Mouse (Mus musculus) brain, embryonic 18.5 days (tissue): ENCODE data around the gene Sat2.
"Not testable (repeated sequence)": the region's sequence is repeated elsewhere in the genome, so short reads cannot be mapped to it uniquely, and the experiment has no call there.

Source experiments
- DNase-seq: peaks from one replicate; pipeline ENCODE4 v3.0.0-alpha.2; 2012; ENCODE audit warnings: low read depth, low spot score

Sat2 gene

GRCm38 (mm10) chr11:69600098-69600497 lies 21.7 kb upstream of the Sat2 start:
- DNase-seq = no peak

- DNase-seq = no peak
These were observed 20.1 kb upstream of the Sat2 start for GRCm38 (mm10) chr11:69601768-69602167.

GRCm38 (mm10) chr11:69603516-69603915 lies 18.3 kb upstream of the Sat2 start:
- DNase-seq = no peak

GRCm38 (mm10) chr11:69604347-69604746 lies 17.5 kb upstream of the Sat2 start:
- no peak for DNase-seq

GRCm38 (mm10) chr11:69604795-69605664 lies 16.8 kb upstream of the Sat2 start:
- no peak for DNase-seq

GRCm38 (mm10) chr11:69605726-69606490 lies 15.9 kb upstream of the Sat2 start, which contains the start of gene Atp1b2:
TSS of gene Atp1b2 (minus strand) at chr11:69605942.
- peak; percentile 86 for DNase-seq

GRCm38 (mm10) chr11:69606491-69606795 lies 15.4 kb upstream of the Sat2 start:
- DNase-seq = no peak

GRCm38 (mm10) chr11:69606832-69607231 lies 15.0 kb upstream of the Sat2 start:
- DNase-seq = no peak

GRCm38 (mm10) chr11:69608525-69608924 lies 13.3 kb upstream of the Sat2 start:
- no peak for DNase-seq

- DNase-seq = no peak
These were observed 12.4 kb upstream of the Sat2 start for GRCm38 (mm10) chr11:69609416-69609815.

GRCm38 (mm10) chr11:69610899-69611298 lies 10.9 kb upstream of the Sat2 start:
- DNase-seq = no peak

- DNase-seq = no peak
These were observed 8.1 kb upstream of the Sat2 start for GRCm38 (mm10) chr11:69613553-69614256.

GRCm38 (mm10) chr11:69614257-69614588 lies 7.6 kb upstream of the Sat2 start:
- DNase-seq = not testable (repeated sequence)

GRCm38 (mm10) chr11:69616781-69617180 lies 5.0 kb upstream of the Sat2 start:
- DNase-seq = no peak

- DNase-seq = no peak
These were observed 4.0 kb upstream of the Sat2 start, which contains the start of gene Shbg for GRCm38 (mm10) chr11:69617805-69618204. TSS of gene Shbg (minus strand) at chr11:69617905.

- DNase-seq = no peak
These were observed 1.3 kb upstream of the Sat2 start for GRCm38 (mm10) chr11:69620394-69621081.

GRCm38 (mm10) chr11:69622406-69622805 lies 582 bp downstream of the Sat2 start:
- DNase-seq = no peak

- DNase-seq = no peak
These were observed 1.2 kb downstream of the Sat2 start for GRCm38 (mm10) chr11:69623006-69623405.

- not testable (repeated sequence) for DNase-seq
These were observed 2.5 kb downstream of the Sat2 start for GRCm38 (mm10) chr11:69624339-69624738.

GRCm38 (mm10) chr11:69628286-69628685 lies 6.5 kb downstream of the Sat2 start:
- no peak for DNase-seq

- no peak for DNase-seq
These were observed 8.0 kb downstream of the Sat2 start for GRCm38 (mm10) chr11:69629802-69630201.
